Mouse (Mus musculus) large intestine, adult 2 months (tissue): Measurements from ENCODE around the gene Tepp. TPM values are rescaled to one million over a fixed set of nuclear protein-coding genes. Genes with fewer than 3 reads are reported as not detected.

Experiments
- DNase-seq: peaks from one replicate; pipeline ENCODE4 v3.0.0-alpha.2; 2012; ENCODE audit warnings: low read depth, low spot score
- WGBS: fragments of 180-500 bp; shearing (Covaris S2); methylation state at CpG from one replicate; pipeline ENCODE4 v1.1.7; 2018; 5-methylcytosine and 5-hydroxymethylcytosine counted together
- polyA plus RNA-seq: library from polyadenylated mRNA; depleted of rRNA; stranded (reverse); fragments of >200 nt; gene quantifications from 2 replicates; pipeline ENCODE4 v1.2.3, GENCODE M21; 2012

Gene Tepp
- polyA plus RNA-seq, 1 experiment = not detected

DNA sequence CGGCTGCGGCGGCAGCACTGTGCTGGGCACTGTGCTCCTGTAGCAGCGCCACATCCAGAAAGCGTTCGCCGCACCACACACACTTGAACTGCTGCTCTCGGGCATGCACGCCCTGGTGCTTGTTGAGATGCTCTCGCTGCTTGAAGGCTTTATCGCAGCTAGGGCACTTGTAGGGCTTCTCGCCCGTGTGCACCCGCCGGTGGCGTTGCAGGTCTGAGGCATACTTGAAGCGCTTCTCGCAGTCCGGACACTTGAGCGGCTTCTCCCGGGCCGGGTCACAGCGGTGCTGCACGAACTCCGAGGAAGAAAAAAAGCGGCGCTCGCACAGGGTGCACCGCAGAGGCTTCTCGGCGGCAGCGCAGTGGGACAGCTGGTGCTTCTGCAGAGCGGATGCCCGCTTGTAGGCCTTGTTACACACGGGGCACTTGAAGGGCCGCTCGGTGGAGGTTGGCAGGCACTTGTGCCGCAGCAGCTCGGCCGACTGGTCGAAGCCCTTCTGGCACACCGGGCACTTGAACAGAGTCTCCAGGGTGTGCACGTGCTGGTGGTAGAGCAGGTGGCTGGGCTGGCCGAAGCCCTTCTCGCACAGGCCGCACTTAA, 17.6 kb downstream of the Tepp start:
- DNase-seq = no peak

DNA sequence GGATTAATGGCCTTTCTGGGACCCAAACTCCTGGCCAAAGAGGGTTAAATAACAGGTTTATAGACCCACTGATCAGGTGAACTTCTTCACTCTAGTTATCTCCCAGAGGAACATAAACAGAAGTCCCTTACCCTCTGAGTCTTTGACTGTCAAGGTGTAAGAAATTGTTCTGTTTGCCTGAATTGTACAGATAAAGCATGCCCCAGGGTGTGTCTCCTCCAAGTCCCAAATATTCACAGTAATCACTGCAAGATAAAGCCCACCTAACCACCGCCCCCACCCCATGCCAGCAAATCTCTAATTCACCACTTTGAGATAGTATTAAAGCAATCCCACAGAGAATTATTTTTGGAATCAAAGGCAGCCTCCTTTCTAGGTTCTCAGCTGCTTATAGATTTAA, 20.0 kb downstream of the Tepp start:
- 56% methylated on average over 1 of the region's 1 CpGs for WGBS

More for the DNA sequence above, 17.6 kb downstream of the Tepp start:
- WGBS = 95% methylated on average over 46 of the region's 46 CpGs

DNA sequence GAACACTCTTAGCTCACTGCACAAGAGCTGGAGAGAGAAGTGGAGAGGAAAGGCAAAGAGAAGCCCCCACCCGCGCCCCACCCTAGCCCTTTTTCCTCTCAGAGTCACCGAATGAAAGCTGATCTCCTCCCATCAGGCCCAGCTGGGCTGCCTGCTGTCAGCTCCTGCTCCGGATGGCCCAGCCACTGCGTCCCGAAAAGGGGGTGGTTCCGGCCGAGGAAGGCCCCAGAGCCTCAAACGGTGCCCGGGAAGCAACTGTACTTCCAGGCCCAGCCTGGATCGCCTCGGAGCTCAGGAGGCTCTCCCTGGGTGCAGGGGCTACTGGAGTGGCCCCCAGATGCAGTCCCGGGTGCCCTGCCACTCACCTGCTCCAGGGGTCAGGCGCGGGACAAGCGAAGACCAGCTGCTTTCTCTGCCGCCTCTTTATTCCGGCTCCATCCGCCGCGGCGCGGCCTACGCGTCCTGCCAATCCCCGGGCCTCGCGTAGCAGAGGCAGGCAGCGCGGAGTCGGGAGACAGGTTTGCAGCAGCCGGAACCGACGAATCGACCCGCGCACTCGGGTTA, 20.9 kb downstream of the Tepp start:
- WGBS = under 1% methylated on average over 38 of the region's 38 CpGs
- DNase-seq = no peak

More for the DNA sequence above, 20.0 kb downstream of the Tepp start:
- no peak for DNase-seq

DNA sequence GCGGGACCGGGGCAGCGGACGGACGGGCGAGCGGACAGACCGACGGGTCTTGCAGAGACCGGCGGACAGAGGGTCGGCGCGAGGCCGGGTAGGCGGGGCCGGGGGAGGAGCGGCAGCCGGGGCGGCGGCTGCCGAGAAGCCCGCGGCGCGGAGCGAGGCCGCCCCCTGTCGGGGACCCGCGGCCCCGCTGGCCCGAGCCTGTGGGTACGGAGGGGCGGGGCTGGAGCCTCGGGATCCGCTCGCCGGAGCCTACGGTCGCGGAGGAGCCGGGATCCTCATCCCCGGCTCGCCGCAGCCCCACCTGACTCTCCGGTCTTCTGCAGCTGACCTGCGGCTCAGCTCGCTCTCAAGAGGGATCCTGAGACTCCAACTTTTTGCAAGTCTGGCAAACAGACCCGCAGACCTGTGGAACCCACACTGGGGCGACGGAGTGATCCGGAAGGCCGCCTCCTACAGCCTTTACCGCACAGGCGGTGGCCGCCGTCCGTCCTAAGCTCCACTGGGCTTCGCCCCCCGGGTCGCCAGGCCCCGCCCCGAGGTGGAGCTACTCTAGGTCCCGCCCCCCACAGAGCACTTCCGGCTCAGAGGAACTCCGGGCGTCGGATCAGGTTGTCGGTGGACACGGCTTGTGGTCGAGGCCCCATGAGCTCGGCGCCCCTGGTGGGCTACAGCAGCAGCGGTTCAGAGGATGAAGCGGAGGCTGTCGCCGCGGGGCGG, 21.5 kb downstream of the Tepp start, which contains the start of the genes Zfp319 and Usb1:
Gene Zfp319 (minus strand): TSS at position 231 of the 717 bp plus-strand sequence.
Gene Usb1 (plus strand): TSS at position 565 of the 717 bp plus-strand sequence.
- WGBS = under 1% methylated on average over 79 of the region's 80 CpGs
- DNase-seq = peak; percentile 59

DNA sequence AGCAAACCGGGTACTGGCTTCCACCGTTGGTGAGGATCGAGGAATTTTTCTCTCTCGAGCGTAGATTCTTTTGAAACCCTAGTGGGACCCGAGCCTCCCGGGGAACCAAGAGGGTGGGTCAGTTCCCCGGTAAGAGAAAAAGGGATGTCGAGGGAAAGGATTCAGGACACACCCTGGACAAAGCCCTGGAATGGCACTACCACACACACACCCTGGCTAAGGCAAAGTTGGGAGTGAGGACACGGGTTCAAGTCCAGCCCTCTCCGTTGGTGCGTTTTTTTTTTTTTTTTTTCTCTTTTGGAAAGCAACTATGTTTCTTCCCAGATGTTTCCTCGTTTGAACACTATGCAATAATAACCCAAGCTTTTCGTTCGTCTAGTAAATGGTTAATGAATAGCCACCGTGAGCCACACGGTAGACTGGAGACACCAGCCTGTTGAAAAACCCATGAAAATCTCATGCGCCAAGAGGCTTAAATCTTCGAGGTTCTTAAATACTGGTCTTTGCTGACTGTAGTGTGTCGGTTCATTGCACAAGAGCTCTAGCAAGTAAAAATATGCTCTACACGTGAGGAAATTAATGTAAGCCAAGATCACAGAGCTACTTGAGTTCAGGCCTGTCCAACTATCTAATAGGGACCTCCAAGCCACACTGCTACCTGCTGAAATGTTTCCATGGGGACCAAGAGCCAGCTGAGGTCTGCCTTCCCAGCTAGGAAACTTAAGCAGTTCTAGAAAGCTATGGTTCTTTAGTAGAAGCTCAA, 22.3 kb downstream of the Tepp start:
- 9% methylated on average over 21 of the region's 21 CpGs for whole genome bisulfite sequencing
- no peak for DNase-seq

DNA sequence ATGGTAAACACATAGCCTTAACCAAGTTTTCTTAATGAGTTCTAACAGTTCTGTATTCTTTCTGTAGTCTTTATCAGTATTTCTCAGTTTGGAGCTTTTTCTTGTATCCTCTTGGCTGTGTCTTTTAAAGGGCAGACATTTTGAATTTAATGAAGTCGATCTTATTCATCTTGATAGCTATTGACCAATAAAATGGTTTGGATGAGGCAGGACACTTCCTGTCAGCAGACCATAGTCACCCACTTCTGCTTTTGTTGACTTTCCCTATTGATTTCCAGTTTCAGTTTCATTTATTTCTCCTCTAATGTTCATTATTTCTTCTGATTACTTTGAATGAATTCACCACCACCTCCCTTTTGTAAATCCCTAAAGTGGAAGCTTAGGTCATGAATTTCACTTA, 25.3 kb downstream of the Tepp start:
- WGBS = 54% methylated on average over 1 of the region's 1 CpGs
- no peak for DNase-seq

DNA sequence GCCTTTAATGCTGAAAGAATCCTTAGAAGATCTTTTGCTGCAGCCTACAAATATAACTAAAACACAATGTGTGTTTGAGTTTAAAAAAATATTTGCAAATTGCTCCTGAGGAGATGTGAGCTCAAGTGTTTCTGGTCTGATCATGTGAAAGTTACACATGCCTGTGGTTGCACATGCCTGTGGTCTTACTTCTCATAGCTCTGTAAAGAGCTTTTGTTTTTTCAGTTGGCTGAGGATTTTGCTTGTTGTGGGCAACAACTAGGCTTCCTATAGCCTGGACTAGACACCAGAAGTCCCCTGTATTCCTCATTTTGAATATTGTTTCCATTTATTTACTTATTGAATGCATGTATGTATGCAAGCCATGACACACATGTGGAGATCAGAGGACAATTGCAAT, 26.0 kb downstream of the Tepp start:
- no peak for DNase-seq

DNA sequence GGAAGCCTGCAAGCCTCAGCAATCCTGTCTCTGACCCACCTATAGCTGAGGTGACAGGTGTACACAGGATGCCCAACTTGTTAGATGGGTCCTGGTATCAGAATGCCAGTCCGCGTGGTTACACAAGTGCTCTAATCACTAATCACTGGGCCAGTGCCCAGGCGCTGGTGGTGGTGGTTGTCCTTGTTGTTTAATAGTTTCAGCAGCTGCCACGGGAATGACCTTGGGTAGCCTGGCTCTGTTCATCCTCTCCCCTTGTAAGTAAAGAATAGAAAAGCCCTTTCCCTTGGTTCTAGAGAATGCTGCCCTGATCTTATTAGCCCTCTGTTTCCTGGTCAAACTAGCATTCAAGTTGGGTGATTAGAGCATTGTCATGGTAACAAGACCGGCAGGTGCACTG, 31.4 kb downstream of the Tepp start:
- DNase-seq = no peak
- 41% methylated on average over 5 of the region's 5 CpGs for WGBS

DNA sequence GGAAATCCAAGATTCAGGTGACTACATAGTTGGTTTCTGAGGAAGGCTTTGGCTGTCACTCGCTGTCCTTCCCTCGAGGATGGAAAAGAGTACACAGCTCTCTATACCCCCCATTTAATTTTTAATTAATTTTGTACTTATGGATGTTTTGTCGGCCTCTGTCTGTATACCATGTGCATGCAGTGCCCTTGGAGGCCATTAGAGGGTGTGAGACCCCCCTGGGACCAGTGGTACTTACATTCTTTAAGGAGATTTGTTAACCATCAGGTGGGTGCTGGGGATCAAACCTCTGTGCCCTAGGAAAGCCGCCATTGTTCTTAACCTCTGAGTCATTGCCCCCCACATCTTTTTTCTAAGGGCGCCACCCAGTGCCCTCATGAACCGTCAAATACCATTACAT, 34.3 kb downstream of the Tepp start:
- no peak for DNase-seq
- 86% methylated on average over 6 of the region's 6 CpGs for WGBS

DNA sequence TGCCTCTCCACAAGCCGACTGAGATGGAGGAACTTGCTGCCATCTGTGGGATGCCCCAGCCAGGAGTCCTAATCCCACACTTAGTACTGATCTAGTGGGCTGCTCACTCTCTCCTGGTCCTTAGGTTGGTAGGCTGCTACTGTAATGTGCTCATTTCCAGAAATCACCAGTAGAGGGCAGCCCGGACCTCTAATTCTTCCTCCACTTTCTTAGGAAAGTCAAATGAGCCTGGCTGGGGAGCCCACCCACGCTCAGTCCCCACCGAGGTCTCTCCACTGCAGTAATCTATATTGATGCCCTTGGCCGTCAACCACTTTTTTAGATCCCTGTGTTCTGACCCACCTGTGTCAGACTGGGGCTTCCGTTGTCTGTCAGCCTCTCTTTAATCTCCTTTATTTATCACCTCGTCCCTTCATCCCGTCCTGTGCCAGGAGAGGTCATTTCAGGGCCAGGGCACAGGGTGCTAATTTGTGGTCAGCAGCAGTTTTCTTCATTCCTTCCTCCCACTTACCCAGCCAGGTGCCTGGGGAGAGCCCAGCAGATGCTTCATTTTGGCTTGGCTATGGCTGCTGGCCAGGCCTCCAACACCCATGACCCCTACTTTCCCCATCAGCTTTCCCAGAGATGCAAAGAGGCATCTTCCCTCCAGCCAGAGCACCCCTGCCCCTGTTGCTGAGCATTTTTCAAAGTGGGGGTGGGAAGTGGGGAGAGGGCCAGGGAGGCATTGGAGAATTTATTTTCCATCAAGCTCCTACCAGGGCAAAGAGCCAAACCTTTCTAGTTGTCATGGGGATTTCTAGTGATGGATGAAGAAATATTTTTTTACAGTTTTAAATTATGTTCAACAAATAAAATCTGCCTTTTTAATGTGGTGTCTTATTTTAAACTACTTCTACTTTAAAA, 36.5 kb downstream of the Tepp start:
- DNase-seq = no peak
- 40% methylated on average over 8 of the region's 8 CpGs for WGBS

DNA sequence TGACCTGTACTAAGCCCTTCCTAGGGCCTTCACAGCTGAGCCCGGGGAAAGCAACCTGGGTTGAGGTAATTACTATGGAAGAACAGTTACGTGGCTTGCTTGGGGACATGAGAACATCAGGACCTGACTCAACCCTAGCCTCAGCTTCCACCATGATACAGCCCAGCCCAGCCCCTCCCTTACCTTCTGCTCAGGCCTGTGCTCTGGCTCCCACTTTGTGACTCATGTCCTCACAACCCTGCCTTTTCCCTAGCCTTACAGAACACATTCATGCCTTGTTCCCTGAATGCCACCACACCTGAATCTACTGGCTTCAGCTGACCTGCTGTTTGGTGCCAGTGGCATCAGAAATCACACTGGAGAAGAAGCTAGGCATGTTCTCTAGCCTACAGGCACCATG, 38.0 kb downstream of the Tepp start:
- 82% methylated on average over 2 of the region's 2 CpGs for WGBS
- no peak for DNase-seq

DNA sequence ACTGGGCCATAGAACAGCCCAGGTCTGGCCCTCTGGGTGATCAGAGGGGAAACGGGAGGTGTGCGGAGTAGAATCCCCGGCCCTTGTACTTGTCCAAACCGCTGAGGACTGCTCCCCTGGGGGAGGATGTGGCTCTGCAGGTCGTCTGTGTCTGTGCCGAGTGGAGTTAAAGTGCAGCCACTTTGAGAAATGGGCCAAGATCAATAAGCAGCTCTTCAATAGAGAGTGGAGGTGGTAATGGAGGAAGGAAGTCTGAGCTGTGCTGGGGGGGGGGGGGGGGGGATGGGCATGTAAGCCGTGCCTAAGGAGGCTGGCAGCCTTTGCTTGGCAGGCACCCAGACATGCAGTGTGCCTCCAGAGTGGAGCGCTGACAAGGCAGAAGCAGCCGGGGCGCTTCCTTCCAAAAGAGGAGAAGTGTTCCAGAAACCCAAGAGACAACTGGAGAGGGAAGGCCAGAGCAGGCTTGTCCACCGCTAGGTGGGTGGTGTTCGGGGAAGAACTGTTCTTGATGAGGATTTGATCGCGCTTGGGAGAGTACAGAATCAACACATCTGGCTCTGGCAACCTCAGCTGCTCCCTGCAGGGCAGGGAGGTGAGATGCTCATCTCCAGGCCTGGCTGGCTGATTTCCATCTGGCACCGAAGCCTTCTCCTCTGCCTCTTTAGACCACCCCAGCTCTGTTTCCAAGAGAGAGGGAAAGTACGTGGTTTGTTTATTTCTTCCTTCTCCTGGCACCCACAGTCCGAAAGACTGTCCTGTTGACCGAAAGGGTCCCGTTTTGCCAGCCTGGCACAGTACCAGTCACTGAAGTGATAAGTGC, 38.7 kb downstream of the Tepp start:
- DNase-seq = no peak
- 16% methylated on average over 19 of the region's 19 CpGs for WGBS

DNA sequence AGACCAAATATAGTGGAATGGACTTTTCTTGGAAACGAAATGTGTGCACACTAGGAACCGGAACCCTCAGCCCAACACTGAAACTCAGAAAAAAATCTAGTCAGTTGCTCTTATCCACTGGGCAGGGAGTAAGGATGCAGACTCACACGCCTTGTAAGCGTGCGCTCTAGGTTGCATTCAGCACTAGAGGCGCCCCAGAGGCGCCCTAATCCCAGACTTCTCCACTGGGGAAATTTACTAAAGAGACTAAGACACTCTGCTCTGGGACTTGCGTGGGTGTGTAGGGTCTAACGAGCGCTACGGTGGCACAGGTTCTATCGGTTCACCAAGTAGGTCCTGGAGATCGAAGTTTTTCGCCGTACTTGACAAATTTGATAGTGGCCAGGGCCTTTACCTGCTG, 41.1 kb downstream of the Tepp start:
- 4% methylated on average over 15 of the region's 15 CpGs for WGBS
- DNase-seq = no peak

DNA sequence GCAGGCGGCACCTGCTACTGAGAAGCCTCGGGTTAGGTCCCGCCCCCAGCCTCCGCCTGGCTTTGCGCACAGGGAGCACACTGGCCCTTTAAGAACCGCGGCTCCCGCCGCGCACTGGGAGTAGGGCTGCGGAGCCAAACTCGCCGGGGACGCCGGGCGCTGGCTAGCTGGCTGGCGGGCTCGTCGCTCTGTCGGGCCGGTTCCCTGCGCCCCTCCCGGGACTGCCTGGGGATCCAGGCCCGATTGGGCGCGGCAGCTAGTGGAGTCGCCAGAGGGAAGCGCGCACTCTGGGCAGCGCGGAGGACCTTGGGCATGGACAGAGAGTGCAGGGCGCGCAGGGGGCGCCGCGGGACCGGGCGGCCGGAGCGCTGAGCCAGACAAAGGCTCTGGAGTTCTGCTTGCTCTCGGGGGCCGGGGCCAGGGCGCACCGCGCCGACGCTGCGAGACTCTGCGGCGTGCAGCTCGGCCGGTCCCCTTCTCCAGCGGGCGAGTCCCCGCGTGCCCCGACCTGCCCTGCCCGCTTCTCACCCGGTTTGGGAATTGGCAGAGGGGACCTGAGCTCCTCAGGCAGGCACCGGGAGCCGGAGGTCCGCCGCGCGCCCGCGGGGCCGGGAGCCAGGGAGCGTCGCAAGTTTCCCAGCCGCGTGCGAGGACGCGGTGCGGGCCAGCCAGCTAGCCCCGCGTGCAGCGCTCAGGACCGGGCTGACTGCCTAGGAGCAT, 41.9 kb downstream of the Tepp start, which contains the start of gene Mmp15:
Gene Mmp15 (plus strand): TSS at position 118 of the 720 bp plus-strand sequence.
- no peak for DNase-seq
- WGBS = under 1% methylated on average over 80 of the region's 80 CpGs

DNA sequence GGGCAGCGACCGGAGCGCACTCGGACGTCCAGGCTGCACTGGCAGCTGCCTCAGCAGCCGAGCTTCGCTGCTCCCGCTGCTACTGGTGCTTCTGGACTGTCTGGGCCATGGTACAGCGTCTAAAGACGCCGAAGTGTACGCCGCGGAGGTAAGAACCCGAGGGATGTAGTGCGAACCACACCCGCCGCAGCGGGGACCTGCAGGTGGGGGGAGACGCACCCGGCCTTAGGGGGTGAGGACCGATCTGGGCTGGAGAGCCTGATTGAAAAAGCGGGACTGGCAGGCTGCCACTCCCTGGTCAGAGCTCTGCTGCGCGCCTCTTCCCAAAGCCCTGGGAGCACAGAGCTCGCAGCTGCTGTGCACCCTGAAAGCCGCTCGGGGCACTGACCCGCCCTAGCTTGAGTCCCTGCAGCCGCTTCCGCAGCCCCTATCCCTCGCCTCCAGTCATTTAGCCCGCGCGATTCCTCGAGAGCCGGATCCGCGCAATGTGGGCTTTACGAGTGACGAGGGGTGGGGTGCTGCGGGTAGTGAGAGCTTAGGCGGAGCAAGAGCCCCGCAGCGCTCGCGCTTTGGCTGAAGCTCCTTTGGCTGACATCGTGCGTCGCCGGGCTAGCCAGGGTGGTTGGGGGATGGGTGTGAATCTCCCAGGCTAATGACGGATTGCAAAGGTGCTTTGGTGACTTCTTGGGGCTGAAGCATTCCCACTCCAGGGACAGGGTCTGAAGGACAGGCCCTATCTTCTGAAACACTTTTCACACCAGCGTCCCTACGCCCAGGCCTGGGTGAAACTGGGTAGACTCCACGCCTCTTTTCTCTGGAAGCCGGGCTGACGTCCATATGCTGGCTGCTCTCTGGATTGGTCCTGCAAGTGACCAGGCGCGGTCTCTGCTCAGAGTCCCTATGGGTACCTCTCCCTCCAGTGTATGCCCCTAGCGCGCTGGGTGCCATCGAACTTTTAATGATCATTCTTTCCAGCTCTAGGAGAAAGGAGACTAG, 42.8 kb downstream of the Tepp start:
- no peak for DNase-seq
- WGBS = 5% methylated on average over 62 of the region's 62 CpGs

DNA sequence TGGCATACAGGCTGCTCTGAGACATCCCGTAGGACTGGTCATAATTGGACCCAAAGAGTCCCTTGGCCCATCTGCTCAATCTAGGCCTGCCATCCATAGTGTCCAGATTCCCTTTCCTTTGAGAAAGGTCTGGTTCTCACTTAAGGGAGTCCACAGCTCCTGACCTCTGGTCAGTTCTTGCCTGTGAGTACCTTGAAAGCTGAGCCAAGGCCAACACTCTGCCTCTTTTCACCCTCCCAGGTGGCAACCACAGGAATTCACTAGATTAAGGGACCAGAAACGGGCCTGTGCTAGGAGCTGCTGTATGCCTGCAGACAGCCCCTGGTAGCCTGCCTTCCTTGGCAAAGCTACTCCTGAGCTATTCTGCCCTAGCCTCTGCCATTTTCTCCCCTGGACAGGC, 44.2 kb downstream of the Tepp start:
- DNase-seq = no peak
- WGBS = 87% methylated on average over 2 of the region's 2 CpGs
